Mouse (Mus musculus): ENCODE results near the gene Olfr632. TPM values are rescaled to one million over a fixed set of nuclear protein-coding genes. Genes with fewer than 3 reads are reported as not detected.
A peak's percentile ranks its signal among the peaks of the same experiment; 100 is the strongest.
"Not testable (repeated sequence)": the region's sequence is repeated elsewhere in the genome, so short reads cannot be mapped to it uniquely, and the experiment has no call there.

Gene Olfr632
- not detected in 2 replicates for polyA plus RNA-seq (2016; fragmentation: Nextera tagmentation; extraction: Ambion mirVana)

DNA sequence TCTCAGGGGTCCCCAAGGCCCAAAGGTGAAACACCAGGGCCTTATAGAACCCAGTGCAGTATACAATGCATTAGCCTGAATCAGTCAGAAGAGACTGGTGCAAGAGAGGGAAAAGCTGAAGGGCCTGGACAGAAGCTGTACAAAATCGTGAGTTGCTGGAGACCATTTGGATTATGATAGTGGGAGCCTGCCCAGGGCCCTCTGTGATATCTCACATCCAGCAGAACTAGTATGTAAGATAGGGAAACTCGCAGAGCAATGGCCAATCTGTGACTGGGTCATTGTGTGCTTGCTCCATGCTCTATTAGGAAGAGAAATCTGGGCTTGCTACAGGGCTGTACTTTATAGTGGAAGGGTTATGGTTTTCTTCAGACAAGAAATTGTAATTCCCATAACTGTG is at the start of gene Olfr632:
Gene Olfr632 (plus strand): TSS at position 84 of the 400 bp plus-strand sequence.
- 75% methylated on average over 2 of the region's 2 CpGs for WGBS
- DNase-seq (ENCODE audit: low spot score) = no peak
- no peaks in the 10 kb centered on the region for H3K9me3 ChIP-seq (replicated peaks)
- no peaks in the 10 kb centered on the region for H3K27me3 ChIP-seq (ENCODE audit: low read depth, poor library complexity, severe bottlenecking)
- no peak within 1 kb of the TSS for H3K4me3 ChIP-seq
- H3K36me3 ChIP-seq = no peaks in the 10 kb centered on the region
- H3K4me1 ChIP-seq = no peaks in the 10 kb centered on the region
- H3K27ac ChIP-seq (replicated peaks) = no peak within 1 kb of the TSS

DNA sequence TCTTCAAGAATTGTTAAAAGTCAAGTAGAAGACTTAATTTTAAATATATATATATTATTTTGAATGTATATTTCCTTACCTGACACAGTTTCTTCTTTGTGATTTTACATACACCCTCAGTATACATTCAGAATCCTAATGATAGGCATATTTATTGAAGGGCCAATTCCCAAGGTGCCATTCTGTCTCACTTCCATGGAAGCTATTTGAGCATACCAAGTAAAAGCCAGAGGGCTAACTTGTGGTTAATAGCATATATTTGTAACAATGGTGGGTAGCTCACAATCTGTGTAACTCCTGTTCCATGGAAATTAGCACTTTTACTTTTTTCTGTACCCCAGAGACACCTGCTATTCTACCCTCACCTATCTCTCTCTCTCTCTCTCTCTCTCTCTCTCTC is 48.0 kb upstream of the Olfr632 start, which contains the start of gene Olfr66:
Gene Olfr66 (minus strand): TSS at position 101 of the 400 bp plus-strand sequence.
- Histone ChIP-seq H3K27me3 (ENCODE audit: low read depth, poor library complexity, severe bottlenecking) (no peaks in the 10 kb centered on the region), H3K36me3 (no peaks in the 10 kb centered on the region), H3K27ac (replicated peaks) (no peak within 1 kb of the TSS), H3K4me3 (no peak within 1 kb of the TSS), H3K4me1 (no peaks in the 10 kb centered on the region), H3K9me3 (replicated peaks) (no peaks in the 10 kb centered on the region)
- DNase-seq (ENCODE audit: low spot score) = no peak

GRCm38 (mm10) chr7:103894385-103894784 is 39.8 kb upstream of the Olfr632 start, which contains the start of gene Olfr64:
TSS of gene Olfr64 (minus strand) at chr7:103894485.
- Histone ChIP-seq H3K36me3 (no peaks in the 10 kb centered on the region), H3K4me1 (no peaks in the 10 kb centered on the region), H3K4me3 (no peak within 1 kb of the TSS), H3K9me3 (replicated peaks) (no peaks in the 10 kb centered on the region), H3K27ac (replicated peaks) (no peak within 1 kb of the TSS), H3K27me3 (ENCODE audit: low read depth, poor library complexity, severe bottlenecking) (no peaks in the 10 kb centered on the region)
- DNase-seq (ENCODE audit: low spot score) = no peak
- WGBS = 78% methylated on average over 1 of the region's 1 CpGs

DNA sequence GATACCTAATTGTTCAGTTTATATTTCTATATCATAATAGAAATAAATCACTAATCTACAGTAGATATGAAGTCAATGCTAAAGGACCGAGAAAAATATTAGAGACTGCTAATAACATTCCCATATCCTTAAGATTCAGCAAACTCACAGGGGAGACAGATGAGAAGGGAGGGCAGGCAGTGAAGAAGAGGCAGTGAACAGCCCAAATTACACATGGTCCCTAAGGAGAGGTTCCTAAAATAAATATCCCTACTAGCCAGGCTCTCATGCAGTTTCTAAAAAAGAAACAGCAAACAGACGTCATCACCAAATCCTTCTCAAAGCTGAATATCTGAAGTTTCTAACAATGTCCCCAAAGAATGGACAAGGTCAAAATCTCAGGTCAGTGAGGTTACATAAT is 31.0 kb upstream of the Olfr632 start, which contains the start of gene Olfr65:
Gene Olfr65 (plus strand): TSS at position 301 of the 400 bp plus-strand sequence.
- WGBS = 88% methylated on average over 2 of the region's 2 CpGs
- no peaks in the 10 kb centered on the region for H3K27me3 ChIP-seq (ENCODE audit: low read depth, poor library complexity, severe bottlenecking)

DNA sequence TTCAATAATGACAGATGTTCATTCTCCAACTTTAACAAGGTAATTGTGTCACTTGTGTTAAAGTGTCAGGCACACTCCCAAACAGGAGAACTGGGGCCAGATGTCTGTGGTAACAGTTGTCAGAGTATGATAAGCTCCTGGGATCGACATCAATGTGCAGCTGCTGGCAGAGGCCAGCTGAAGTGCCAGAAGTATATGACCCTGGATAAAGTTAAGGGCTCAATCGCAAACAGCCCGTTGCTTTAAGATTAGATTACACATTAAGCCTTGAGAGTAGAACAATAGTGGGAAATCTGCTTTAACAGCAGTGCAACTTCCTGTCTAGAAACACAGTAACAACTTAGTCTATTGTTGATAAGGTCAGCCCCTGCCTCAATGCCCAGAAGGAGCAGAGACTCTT is 24.1 kb upstream of the Olfr632 start:
- H3K27me3 ChIP-seq (ENCODE audit: low read depth, poor library complexity, severe bottlenecking) = no peaks in the 10 kb centered on the region
- H3K9me3 ChIP-seq (replicated peaks) = no peaks in the 10 kb centered on the region
- no peak overlapping the region for H3K4me3 ChIP-seq
- H3K36me3 ChIP-seq = no peaks in the 10 kb centered on the region
- WGBS = 52% methylated on average over 3 of the region's 3 CpGs
- DNase-seq (ENCODE audit: low spot score) = no peak
- no peaks in the 10 kb centered on the region for H3K4me1 ChIP-seq
- no peak overlapping the region for H3K27ac ChIP-seq (replicated peaks)

More for the DNA sequence above, 31.0 kb upstream of the Olfr632 start, which contains the start of gene Olfr65:
- no peaks in the 10 kb centered on the region for H3K9me3 ChIP-seq (replicated peaks)
- DNase-seq (ENCODE audit: low spot score) = no peak
- no peaks in the 10 kb centered on the region for H3K4me1 ChIP-seq
- no peak within 1 kb of the TSS for H3K27ac ChIP-seq (replicated peaks)
- no peaks in the 10 kb centered on the region for H3K36me3 ChIP-seq
- H3K4me3 ChIP-seq = no peak within 1 kb of the TSS

DNA sequence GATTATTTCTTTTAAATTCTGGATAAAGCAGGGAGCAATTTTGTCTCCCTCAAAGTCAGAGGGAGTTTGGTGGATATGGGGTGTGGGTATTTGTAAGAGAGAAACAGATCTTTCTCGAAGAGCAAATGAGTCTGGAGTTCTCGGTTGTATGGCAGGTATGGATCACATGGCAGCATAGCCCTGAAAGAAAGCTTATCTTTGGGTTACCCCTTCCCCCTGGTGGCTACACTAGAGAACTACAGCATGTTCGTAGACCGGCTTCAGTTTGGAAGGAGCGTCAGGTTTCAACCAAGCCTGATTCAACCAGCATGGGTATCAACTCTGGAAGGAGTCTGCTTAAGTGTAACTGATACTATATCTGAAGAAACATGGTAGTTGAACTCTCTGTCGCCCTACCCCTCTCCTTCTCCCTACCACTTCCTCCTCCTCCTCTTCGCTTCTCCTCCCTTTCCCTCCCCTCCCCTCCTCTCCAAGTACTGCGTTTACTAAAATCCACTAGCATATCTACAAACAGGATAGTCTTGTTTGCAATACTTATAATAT is 21.1 kb upstream of the Olfr632 start:
- no peaks in the 10 kb centered on the region for H3K9me3 ChIP-seq (replicated peaks)
- H3K4me1 ChIP-seq = no peaks in the 10 kb centered on the region
- no peak overlapping the region for H3K4me3 ChIP-seq
- H3K27ac ChIP-seq (replicated peaks) = no peak overlapping the region
- peak; percentile 21 for DNase-seq (ENCODE audit: low spot score)
- 49% methylated on average over 8 of the region's 8 CpGs for WGBS
- no peaks in the 10 kb centered on the region for H3K36me3 ChIP-seq
- no peaks in the 10 kb centered on the region for H3K27me3 ChIP-seq (ENCODE audit: low read depth, poor library complexity, severe bottlenecking)

- no peaks in the 10 kb centered on the region for H3K36me3 ChIP-seq
- no peak overlapping the region for H3K27ac ChIP-seq (replicated peaks)
- H3K9me3 ChIP-seq (replicated peaks) = no peaks in the 10 kb centered on the region
- no peak for DNase-seq (ENCODE audit: low spot score)
- no peaks in the 10 kb centered on the region for H3K27me3 ChIP-seq (ENCODE audit: low read depth, poor library complexity, severe bottlenecking)
- H3K4me1 ChIP-seq = no peaks in the 10 kb centered on the region
- H3K4me3 ChIP-seq = no peak overlapping the region
Observed at GRCm38 (mm10) chr7:103915338-103915737, 18.8 kb upstream of the Olfr632 start.

DNA sequence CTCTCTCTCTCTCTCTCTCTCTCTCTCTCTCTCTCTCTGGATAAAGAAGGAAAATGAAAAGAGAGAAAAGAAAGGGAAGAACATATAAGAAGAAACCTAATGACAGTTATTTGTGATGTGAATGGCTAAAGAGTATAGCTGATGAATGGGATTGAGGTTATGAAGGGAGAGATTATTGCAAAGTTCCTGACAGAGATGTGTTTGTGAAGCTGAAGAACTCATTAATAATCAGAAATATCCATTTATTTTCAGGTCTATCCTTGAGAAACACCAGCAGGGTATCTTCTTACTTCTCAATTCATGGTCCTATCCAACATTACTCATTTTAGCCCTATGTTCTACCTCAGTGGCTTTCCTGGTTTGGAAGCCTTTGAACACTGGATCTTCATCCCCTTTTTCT is 5.6 kb upstream of the Olfr632 start, which contains the start of gene Olfr631:
Gene Olfr631 (plus strand): TSS at position 301 of the 400 bp plus-strand sequence.
- Histone ChIP-seq H3K4me1 (no peaks in the 10 kb centered on the region), H3K27me3 (ENCODE audit: low read depth, poor library complexity, severe bottlenecking) (no peaks in the 10 kb centered on the region), H3K27ac (replicated peaks) (no peak within 1 kb of the TSS), H3K9me3 (replicated peaks) (no peaks in the 10 kb centered on the region), H3K4me3 (no peak within 1 kb of the TSS), H3K36me3 (no peaks in the 10 kb centered on the region)
- no peak for DNase-seq (ENCODE audit: low spot score)

DNA sequence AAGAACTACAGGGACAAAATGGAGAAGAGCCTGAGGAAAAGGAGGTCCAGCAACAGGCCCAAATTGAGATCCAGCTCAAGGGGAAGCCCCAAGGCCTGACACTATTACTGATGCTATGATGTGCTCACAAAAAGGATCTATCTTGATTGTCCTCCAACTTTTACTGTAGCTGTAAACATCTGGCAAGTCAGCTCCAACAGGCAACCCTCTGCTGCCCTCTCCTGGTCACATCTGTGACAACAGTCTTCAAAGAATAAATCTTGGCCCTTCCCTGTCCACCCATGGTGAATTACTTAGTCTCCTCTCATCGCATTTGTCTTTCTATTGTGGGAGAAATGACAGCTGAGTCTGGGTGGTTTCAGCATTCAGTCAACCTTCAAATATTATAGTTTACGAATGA is 8.6 kb downstream of the Olfr632 start:
- Histone ChIP-seq H3K27ac (replicated peaks) (no peak overlapping the region), H3K36me3 (no peaks in the 10 kb centered on the region), H3K9me3 (replicated peaks) (no peaks in the 10 kb centered on the region), H3K4me3 (no peak overlapping the region), H3K27me3 (ENCODE audit: low read depth, poor library complexity, severe bottlenecking) (no peaks in the 10 kb centered on the region), H3K4me1 (no peaks in the 10 kb centered on the region)
- peak; percentile 52 for DNase-seq (ENCODE audit: low spot score)
- WGBS = 25% methylated on average over 2 of the region's 2 CpGs

GRCm38 (mm10) chr7:103944137-103944536 is 10.0 kb downstream of the Olfr632 start, which contains the start of gene Olfr633:
TSS of gene Olfr633 (plus strand) at chr7:103944437.
- Histone ChIP-seq H3K36me3 (no peaks in the 10 kb centered on the region), H3K4me3 (no peak within 1 kb of the TSS), H3K27me3 (ENCODE audit: low read depth, poor library complexity, severe bottlenecking) (no peaks in the 10 kb centered on the region), H3K4me1 (no peaks in the 10 kb centered on the region), H3K9me3 (replicated peaks) (no peaks in the 10 kb centered on the region), H3K27ac (replicated peaks) (no peak within 1 kb of the TSS)
- no peak for DNase-seq (ENCODE audit: low spot score)

DNA sequence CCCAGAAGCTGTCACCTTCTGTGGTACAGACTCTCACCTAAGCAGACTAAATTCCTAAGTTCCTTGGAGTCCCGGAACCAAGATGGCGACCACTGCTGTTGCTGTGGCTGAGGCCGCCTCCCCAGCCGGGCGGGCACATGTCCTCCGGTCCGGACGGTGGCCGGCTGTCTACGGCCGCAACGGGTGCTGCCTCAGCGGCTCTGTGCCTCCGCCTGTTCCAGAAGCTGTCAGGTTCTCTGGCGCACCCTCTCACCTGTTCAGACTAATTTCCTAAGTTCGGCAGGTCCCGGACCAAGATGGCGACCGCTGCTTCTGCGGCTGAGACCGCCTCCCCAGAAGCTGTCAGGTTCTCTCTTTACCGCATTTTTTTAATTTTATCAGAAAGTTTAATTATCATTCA is 32.7 kb downstream of the Olfr632 start:
- 95% methylated on average over 22 of the region's 22 CpGs for WGBS
- H3K9me3 ChIP-seq (replicated peaks); H3K27me3 ChIP-seq (ENCODE audit: low read depth, poor library complexity, severe bottlenecking); H3K27ac ChIP-seq (replicated peaks); H3K36me3 ChIP-seq; H3K4me3 ChIP-seq; DNase-seq (ENCODE audit: low spot score); H3K4me1 ChIP-seq: not testable (repeated sequence)

GRCm38 (mm10) chr7:103970852-103971251 is 36.7 kb downstream of the Olfr632 start, which contains the start of gene Olfr635:
TSS of gene Olfr635 (plus strand) at chr7:103971152.
- H3K4me3 ChIP-seq = no peak within 1 kb of the TSS
- no peaks in the 10 kb centered on the region for H3K36me3 ChIP-seq
- DNase-seq (ENCODE audit: low spot score) = no peak
- H3K27ac ChIP-seq (replicated peaks) = no peak within 1 kb of the TSS
- H3K27me3 ChIP-seq (ENCODE audit: low read depth, poor library complexity, severe bottlenecking) = no peaks in the 10 kb centered on the region
- 80% methylated on average over 1 of the region's 1 CpGs for WGBS
- H3K9me3 ChIP-seq (replicated peaks) = no peaks in the 10 kb centered on the region
- no peaks in the 10 kb centered on the region for H3K4me1 ChIP-seq

DNA sequence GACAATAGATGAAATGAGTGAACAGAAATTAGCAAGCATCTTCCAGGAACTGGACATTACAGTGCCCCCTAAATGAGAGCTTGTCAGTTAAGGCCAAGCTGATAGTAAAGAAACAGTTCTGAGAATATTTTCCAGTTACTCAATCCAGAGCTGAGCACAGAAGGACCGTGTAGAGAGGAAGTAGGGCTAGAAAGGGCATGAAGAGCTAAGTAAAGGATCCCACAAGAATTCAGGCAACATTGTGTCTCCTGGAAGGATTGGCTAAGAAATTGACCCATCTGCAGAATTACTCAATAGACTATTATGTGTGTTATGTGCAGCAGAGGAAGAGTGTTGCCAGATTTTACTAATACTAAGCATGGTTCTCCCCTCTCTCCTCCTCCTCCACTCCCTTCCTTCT is 37.6 kb downstream of the Olfr632 start:
- Histone ChIP-seq H3K9me3 (replicated peaks) (no peaks in the 10 kb centered on the region), H3K36me3 (no peaks in the 10 kb centered on the region), H3K4me1 (no peaks in the 10 kb centered on the region), H3K27ac (replicated peaks) (no peak overlapping the region), H3K4me3 (no peak overlapping the region), H3K27me3 (ENCODE audit: low read depth, poor library complexity, severe bottlenecking) (no peaks in the 10 kb centered on the region)
- 76% methylated on average over 1 of the region's 1 CpGs for WGBS
- no peak for DNase-seq (ENCODE audit: low spot score)

All from midbrain, embryonic 10.5 days (tissue).